Mouse (Mus musculus) liver, adult 2 months (tissue): ENCODE measurements around the gene Rtp4.

ENCODE experiments used
- CTCF ChIP-seq: fragments of 200-500 bp; IDR thresholded peaks from 2 replicates; pipeline ENCODE4 v1.5.1; 2011; ENCODE audit warnings: low read depth, low read length, control low read depth
- POLR2A ChIP-seq: fragments of 200-500 bp; IDR thresholded peaks from 2 replicates; pipeline ENCODE4 v1.6.1; 2011; ENCODE audit warnings: low read length, control low read depth; ENCODE audit not compliant: insufficient read depth; ENCODE audit errors: extremely low read depth

DNA sequence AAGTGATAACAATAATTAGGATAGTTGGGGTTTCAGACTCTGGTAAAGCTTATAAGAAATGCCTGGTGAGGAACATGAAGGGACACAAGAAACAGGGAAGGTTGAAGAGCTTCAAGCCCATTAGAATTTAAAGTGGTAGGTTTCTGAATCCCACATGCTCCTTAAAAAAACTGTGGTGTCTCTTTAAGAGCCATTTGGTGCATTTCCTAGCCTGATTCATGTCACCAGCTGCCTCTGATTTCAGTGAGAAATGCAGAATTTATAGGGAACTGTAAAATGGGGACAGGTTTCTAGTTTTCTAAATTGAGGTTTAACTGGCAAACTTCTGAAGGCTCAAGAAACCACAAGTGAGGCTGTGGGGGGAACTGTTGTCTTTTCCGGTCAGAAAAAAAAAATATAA lies 320 bp upstream of the Rtp4 start:
- no peak for TF ChIP-seq CTCF
- TF ChIP-seq POLR2A, result no peak
